Mouse (Mus musculus): Measurements from ENCODE around the gene Etv5. TPM values are rescaled to one million over a fixed set of nuclear protein-coding genes. Genes with fewer than 3 reads are reported as not detected.
"Not testable (repeated sequence)": the region's sequence is repeated elsewhere in the genome, so short reads cannot be mapped to it uniquely, and the experiment has no call there.

Etv5 gene
- total RNA-seq, 2 experiments from 2014 or later: 11.1 to 13.3 TPM

- no peak for DNase-seq
Observed at GRCm38 (mm10) chr16:22396420-22396819, 43.1 kb downstream of the Etv5 start.

DNA sequence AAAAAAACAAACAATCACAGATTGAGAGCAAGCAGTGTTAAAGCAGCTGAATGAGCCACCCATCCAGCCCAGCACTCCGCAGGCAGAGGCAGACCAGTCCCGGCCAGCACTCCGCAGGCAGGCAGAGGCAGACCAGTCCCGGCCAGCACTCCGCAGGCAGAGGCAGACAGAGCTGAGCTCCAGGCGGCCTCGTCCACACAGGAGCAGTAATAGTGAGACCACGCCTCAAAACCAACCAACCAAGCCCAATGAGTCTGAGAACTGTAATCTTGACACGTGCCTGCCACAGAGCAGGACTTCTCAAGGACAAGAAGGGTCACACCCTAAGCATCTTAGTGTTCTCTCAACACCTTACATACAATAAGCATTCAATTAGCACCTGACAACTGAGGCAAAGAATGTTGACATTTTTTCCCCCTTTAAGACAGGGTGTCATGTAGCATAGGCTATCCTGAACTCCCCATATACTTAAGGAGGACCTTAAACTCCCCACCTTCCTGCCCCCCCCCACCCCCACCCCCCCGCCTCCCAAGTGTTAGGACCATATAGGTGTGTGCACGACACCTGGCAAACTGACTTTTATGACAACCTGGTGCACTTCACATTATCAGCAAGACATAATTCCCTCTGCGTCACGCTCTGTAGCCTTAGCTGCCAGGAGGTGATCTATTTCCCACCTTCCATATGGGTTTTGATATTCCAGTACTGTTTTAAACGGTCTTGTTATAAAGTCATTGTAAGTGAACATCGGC is 44.2 kb downstream of the Etv5 start:
- DNase-seq: no peak

DNA sequence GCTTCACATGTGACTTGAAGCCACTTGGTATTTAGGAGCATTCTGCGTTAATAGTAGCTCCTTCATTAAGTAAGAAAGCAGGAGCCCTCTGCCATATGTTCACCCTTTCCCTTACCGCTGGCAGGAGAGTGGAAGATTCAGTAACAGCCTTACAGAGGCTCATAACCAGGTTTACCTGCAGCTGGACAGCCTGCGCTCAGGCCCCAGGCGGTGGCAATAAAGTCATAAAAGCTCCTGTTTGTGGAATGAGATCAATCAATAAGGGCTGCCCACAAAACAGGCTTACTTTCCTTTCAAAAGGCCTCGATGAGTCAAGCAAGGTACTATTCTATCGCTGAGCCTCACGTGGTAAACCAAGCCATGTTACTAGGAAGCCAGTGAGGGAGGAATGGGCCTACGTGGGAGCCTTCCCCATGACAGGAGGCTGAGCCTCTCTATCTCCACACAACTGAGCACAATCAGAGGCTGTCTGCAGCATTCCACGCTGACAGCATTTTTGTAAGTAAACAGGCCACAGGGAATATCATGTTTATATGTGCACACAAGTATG is 49.1 kb downstream of the Etv5 start:
- DNase-seq: no peak

- no peak for DNase-seq
Observed at GRCm38 (mm10) chr16:22389146-22389911, 50.2 kb downstream of the Etv5 start.

GRCm38 (mm10) chr16:22387731-22388130 is 51.8 kb downstream of the Etv5 start:
- no peak for DNase-seq

DNA sequence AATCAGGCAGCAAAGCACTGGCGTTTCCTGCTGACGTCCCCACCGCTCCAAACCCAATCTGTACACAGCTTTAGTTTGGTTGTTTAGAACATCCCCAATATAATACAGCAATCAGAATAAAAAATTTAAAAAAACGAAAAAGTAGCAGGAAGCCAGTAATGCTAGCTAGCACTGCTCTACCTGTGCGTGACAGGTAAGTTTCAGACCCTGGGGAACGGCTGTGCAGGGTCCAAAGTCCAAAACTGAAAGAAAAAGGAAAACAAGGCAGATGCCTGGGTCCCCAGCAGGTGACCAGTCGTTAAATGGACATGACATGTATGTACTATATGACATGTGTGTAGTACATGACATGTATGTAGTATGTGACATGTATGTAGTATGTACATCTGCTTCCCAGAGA is 57.5 kb downstream of the Etv5 start:
- not testable (repeated sequence) for DNase-seq

DNA sequence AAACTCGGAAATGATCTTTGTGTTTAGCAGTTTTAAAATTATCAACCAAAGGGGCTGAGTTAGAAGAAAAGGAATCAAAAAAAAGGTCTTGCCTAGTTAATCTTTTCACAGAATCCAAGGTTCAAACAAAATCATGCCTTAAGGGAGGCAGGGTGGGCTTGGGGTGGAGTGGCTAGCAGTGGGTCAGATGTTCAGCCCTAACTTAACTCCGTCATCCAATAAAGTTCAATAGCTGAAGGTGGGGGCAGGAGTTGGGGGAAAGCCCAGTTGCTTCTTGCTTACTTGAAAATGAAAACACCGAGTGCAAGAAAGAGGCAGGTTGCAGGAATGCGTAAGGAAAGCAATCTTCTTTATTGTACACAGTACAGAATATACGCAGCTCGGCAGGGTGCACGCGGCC is 58.5 kb downstream of the Etv5 start:
- no peak for DNase-seq

- DNase-seq: no peak
Observed at GRCm38 (mm10) chr16:22379986-22380385, 59.5 kb downstream of the Etv5 start.

DNA sequence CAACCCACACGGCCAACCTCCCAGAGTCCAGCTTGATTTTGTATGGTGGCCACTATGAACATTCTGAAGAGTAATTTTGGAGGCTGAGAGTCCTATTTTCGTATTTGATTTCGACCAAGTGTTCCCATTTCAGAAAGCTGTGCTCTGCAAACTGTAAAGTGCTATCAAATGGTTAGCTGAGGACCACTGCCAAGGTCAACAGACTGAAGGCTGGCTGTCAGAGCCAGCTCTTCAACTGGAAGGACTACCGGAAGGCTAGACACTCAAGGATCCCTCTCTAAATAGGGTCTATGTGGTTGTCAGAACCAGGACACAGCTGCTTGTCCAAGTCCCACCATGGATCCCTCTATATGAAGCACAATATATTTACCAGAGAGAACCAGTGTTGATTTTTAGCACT is 60.2 kb downstream of the Etv5 start:
- no peak for DNase-seq

DNA sequence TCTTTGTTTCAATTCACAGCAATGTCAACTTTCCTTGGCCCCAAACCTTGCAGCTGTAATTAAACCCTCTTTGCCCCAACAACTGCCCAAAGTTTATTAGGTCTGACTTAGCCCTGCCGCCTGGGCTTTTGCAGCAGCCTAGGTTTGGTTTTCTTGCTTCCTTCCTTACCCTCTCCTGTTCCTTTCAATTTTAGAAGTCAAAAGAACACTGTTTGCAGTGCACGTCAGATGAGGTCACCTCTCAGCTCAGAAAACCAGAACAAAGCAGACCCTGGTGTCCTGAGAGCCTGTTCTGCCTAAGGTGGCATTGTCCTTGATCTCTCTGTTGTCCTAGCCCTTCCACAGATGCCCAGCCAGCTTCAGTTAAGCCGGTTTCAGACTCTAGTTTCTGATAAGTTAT is 61.8 kb downstream of the Etv5 start:
- no peak for DNase-seq

GRCm38 (mm10) chr16:22374898-22375297 is 64.6 kb downstream of the Etv5 start:
- no peak for DNase-seq

DNA sequence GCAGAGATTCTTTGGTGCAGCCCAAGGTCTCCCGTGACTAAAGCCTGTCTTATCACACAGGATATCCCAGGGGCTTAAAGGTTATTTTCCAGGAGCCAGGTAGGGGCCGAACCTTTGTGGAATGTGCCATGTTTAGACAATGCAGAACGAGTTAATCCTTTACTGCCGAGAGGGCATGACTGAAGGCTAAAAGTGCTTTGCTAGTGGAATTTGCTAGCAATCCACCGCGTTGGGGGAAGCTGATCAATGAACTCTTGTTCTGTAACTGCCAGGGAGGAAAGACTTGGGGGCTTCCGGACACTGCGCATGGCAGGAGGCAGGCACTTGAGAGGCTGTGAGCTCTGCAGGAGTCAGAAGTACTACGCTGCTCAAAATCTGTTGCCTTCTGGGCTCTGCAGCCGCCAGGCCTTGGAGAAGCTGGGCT is 66.8 kb downstream of the Etv5 start:
- DNase-seq: no peak

DNA sequence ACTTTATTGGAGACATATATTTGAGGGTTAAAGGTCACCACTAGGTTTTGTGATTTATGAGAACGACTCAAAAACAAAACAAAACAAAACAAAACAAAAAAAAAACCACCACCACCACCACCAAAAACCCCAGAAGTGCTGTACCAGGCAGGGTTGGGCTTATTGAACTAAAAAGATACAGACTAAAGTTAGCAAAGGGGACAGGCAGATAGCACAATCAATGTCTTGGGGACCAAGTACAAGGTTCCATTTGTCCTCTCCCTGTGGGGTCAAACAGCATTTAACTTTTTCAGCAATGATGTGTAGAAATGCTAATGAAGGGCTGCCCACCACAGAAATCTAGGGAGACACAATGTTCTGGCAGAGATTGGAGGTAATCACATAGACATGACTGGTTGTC is 67.3 kb downstream of the Etv5 start:
- no peak for DNase-seq

- DNase-seq: no peak
Observed at GRCm38 (mm10) chr16:22367099-22367498, 72.4 kb downstream of the Etv5 start.

- DNase-seq: no peak
Observed at GRCm38 (mm10) chr16:22366040-22366439, 73.5 kb downstream of the Etv5 start.

- DNase-seq: no peak
Observed at GRCm38 (mm10) chr16:22365596-22365995, 73.9 kb downstream of the Etv5 start.

- DNase-seq: peak; percentile 57
Observed at GRCm38 (mm10) chr16:22358701-22359354, 80.7 kb downstream of the Etv5 start.

GRCm38 (mm10) chr16:22354177-22354576 is 85.3 kb downstream of the Etv5 start:
- DNase-seq: not testable (repeated sequence)

DNA sequence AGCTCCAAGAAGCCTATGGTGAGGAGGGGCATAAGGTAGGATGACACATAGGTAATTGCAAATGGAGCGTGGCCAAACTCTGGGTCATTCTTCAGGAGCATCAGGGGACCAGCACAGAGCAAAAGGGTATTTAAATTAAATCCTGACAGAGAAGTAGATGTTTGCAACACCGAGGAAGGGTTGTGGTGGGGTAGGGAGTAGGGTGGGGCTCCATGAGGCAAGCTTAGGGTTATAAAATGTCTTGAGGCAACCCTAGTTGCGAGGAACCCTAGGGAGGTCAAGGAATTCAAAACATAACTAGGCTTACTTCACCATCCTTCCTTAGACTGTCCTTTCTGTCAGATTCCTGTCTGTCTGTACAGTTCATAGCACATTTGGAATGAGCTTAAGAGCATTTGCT is 85.9 kb downstream of the Etv5 start:
- DNase-seq: no peak

GRCm38 (mm10) chr16:22351194-22351593 is 88.3 kb downstream of the Etv5 start:
- DNase-seq: no peak

GRCm38 (mm10) chr16:22349798-22350197 is 89.7 kb downstream of the Etv5 start:
- DNase-seq: no peak

DNA sequence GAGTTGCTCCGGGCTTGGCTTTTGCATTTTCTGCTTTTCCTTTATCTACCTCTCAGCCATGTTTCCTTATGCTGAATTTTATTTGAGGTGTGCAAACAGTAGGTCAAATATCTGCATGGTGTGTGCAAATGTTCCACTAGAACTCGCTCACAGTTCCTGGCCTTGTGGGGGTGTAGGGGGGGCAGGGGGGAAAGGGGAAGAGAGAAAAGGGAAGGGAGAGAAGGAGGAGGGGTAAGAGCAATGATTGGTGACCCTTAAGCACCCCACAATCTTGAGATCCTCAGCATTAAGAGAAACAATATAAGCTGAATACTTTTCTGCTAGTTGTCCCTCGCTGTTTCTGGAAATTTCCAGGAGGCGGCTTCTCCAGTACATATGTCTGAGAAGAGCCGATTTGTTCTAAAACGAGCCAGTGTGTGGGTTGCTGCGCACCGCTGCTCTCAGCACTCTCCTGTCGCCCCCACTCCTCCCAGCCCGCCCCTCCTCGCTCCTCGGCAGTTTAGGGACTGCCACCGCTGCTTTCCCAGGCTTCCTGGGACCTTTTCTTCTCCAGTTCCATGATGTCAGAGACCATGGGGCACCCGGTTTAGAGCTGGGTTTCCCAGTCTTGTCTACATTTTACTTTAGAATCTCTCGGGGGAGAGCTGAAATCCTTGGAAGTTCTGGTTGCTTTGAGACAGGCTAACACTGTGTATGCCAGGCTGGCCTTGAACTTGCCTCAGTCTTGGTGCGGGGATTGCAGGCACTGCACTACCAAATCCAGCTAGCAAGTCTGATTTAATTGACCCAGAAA is 90.8 kb downstream of the Etv5 start:
- DNase-seq: no peak
